Mouse (Mus musculus) bone marrow, adult 2 months (tissue): ENCODE measurements around the gene H1f0.

ENCODE experiments used
- CTCF ChIP-seq: fragments of 200-500 bp; IDR thresholded peaks from 2 replicates; pipeline ENCODE4 v1.5.1; 2011; ENCODE audit warnings: low read length, control low read depth; ENCODE audit not compliant: control insufficient read depth, insufficient read depth
- POLR2A ChIP-seq: fragments of 200-500 bp; IDR thresholded peaks from 2 replicates; pipeline ENCODE4 v1.6.1; 2011; ENCODE audit warnings: low read depth, mild to moderate bottlenecking, control low read depth, low read length, borderline replicate concordance; ENCODE audit not compliant: control insufficient read depth

DNA sequence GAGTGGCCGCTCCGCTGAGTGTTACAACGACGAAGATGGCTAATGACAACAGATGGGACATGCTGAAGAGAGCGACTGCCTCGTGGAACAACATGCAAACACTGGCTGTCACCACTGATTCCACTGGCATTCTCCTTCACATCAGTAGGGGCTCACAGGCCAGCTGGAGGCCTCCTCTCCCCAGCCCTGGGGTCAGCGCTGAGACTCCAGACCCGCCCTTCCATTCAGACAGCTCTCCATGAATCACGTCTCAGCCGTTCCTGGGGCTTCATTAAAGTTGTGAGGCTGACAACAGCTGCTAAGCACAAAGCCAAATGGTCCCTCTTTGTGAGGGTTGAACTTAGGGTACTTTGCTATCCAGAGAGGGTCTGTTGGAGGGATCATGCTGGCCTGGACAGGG is 16.7 kb upstream of the H1f0 start:
- TF ChIP-seq POLR2A (no peak), CTCF (no peak)
